ENCODE assay signal across 23 mouse cellular contexts in genomic region chr14:75165574-75166131, GRCm38 (mm10). TPM values are rescaled to one million over a fixed set of nuclear protein-coding genes. Genes with fewer than 3 reads are reported as not detected.
"Had no signal": no experiment of that assay in that cellular context is flagged by ENCODE, and none has a peak within 500 bp of the region (broad histone marks: within the 10 kb centered on the region; RNA-seq: fewer than 3 reads in every experiment).

No protein-coding gene starts in this region.

- H3K9ac ChIP-seq: kidney, embryonic 15.5 days; limb, embryonic 12.5 days; limb, embryonic 15.5 days; liver, embryonic 14.5 days; liver, postnatal 0 days; lung, embryonic 14.5 days; midbrain, embryonic 12.5 days; midbrain, embryonic 15.5 days; neural tube, embryonic 13.5 days; stomach, embryonic 15.5 days had no signal

- H3K4me3 ChIP-seq: kidney, embryonic 15.5 days; left cerebral cortex, adult 2 months; limb, embryonic 12.5 days; limb, embryonic 15.5 days; midbrain, embryonic 12.5 days; midbrain, embryonic 15.5 days; neural tube, embryonic 13.5 days; stomach, embryonic 15.5 days had no signal

- H3K27ac ChIP-seq: kidney, embryonic 15.5 days; left cerebral cortex, adult 2 months; limb, embryonic 12.5 days; limb, embryonic 15.5 days; liver, embryonic 14.5 days; midbrain, embryonic 12.5 days; midbrain, embryonic 15.5 days; neural tube, embryonic 13.5 days; stomach, embryonic 15.5 days had no signal

- DNase-seq: kidney, adult 11 months; kidney, adult 8-10 months; kidney, postnatal 14 days; kidney, postnatal 4 days; liver, postnatal 0 days; lung, postnatal 10 days; right cerebral cortex, postnatal 25 days; spleen, adult 18-20 months; thymus, postnatal 25 days had no signal

- H3K9me3 ChIP-seq: kidney, embryonic 15.5 days; limb, embryonic 12.5 days; limb, embryonic 15.5 days; midbrain, embryonic 12.5 days; midbrain, embryonic 15.5 days; neural tube, embryonic 13.5 days; stomach, embryonic 15.5 days had no signal

- ATAC-seq: liver, postnatal 0 days; midbrain, embryonic 15.5 days had no signal

- H3K4me1 ChIP-seq: kidney, embryonic 15.5 days; limb, embryonic 12.5 days; limb, embryonic 15.5 days; midbrain, embryonic 12.5 days; midbrain, embryonic 15.5 days; neural tube, embryonic 13.5 days; stomach, embryonic 15.5 days had no signal

- H3K27me3 ChIP-seq: kidney, embryonic 15.5 days; limb, embryonic 12.5 days; limb, embryonic 15.5 days; midbrain, embryonic 12.5 days; midbrain, embryonic 15.5 days; neural tube, embryonic 13.5 days; stomach, embryonic 15.5 days had no signal

- H3K36me3 ChIP-seq: kidney, embryonic 15.5 days; limb, embryonic 12.5 days; limb, embryonic 15.5 days; midbrain, embryonic 12.5 days; midbrain, embryonic 15.5 days; neural tube, embryonic 13.5 days; stomach, embryonic 15.5 days had no signal

- H3K4me2 ChIP-seq: kidney, embryonic 15.5 days; limb, embryonic 12.5 days; limb, embryonic 15.5 days; liver, embryonic 11.5 days; lung, embryonic 14.5 days; midbrain, embryonic 12.5 days; midbrain, embryonic 15.5 days; neural tube, embryonic 13.5 days; stomach, embryonic 15.5 days had no signal

RNA-seq across cellular contexts. Expression of gene Lrrc63, which starts 35.0 kb away (rescaled TPM):
- total RNA-seq: layer of hippocampus, adult 18-20 months; layer of hippocampus, postnatal 14 days; left cerebral cortex, adult 2 months; left cerebral cortex, postnatal 10 days had no signal
- polyA plus RNA-seq: kidney, embryonic 15.5 days; limb, embryonic 15.5 days; liver, embryonic 11.5 days; liver, postnatal 0 days; neural tube, embryonic 13.5 days; stomach, embryonic 15.5 days had no signal
